ENCODE assay signal across 11 mouse cellular contexts in the genomic region with DNA sequence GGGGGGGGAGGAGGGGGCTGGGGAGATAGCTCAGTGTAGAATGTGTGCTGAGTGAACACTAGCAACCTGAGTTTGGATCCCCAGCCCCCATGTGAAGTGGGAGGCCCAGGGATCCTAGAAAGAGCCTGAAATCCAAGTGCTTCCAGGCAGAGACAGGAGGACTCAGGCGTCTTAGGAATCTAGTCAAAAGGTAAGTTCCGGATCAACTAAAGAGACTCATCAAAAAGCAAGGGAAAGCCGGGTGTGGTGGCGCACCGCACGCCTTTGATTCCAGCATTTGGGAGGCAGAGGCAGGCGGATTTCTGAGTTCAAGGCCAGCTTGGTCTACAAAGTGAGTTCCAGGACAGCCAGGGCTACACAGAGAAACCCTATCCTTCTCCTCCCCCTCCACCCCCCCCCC. TPM values are rescaled to one million over a fixed set of nuclear protein-coding genes. Genes with fewer than 3 reads are reported as not detected.
A peak's percentile ranks its signal among the peaks of the same experiment; 100 is the strongest.
DNase-seq lines count a peak whose midpoint lies in the region; ATAC-seq lines count a peak whose summit lies in the region.
"Had no signal": no experiment of that assay in that cellular context is flagged by ENCODE, and none has a peak within 500 bp of the region (broad histone marks: within the 10 kb centered on the region; RNA-seq: fewer than 3 reads in every experiment).

No protein-coding gene starts in this region.

- H3K4me1 ChIP-seq in heart, embryonic 15.5 days (replicated peaks): peaks cover 19% of the 10 kb centered on the region
- peaks cover 23% of the 10 kb centered on the region for H3K4me1 ChIP-seq in embryonic facial prominence, embryonic 10.5 days
- peaks cover 27% of the 10 kb centered on the region for H3K4me1 ChIP-seq in hindbrain, embryonic 13.5 days (replicated peaks)
- H3K4me1 ChIP-seq in midbrain, embryonic 12.5 days: peaks cover 20% of the 10 kb centered on the region

- H3K9ac ChIP-seq in heart, embryonic 15.5 days: no peak overlapping the region
- H3K9ac ChIP-seq in hindbrain, embryonic 13.5 days: no peak overlapping the region
- no peak overlapping the region for H3K9ac ChIP-seq in midbrain, embryonic 12.5 days (replicated peaks)

- H3K4me3 ChIP-seq in heart, embryonic 15.5 days: peak overlapping the region; percentile 68; the same call in 1 of the 2 replicates
- peak overlapping the region; percentile 92 for H3K4me3 ChIP-seq in embryonic facial prominence, embryonic 10.5 days
- peak overlapping the region; percentile 96 for H3K4me3 ChIP-seq in hindbrain, embryonic 13.5 days
- peak overlapping the region; percentile 91; the same call in 1 of the 2 replicates for H3K4me3 ChIP-seq in midbrain, embryonic 12.5 days

- H3K27me3 ChIP-seq in heart, embryonic 15.5 days: no peaks in the 10 kb centered on the region
- H3K27me3 ChIP-seq in embryonic facial prominence, embryonic 10.5 days (replicated peaks; ENCODE audit: low read depth, poor library complexity, severe bottlenecking): no peaks in the 10 kb centered on the region
- no peaks in the 10 kb centered on the region for H3K27me3 ChIP-seq in hindbrain, embryonic 13.5 days
- H3K27me3 ChIP-seq in midbrain, embryonic 12.5 days: no peaks in the 10 kb centered on the region

- H3K36me3 ChIP-seq in heart, embryonic 15.5 days: no peaks in the 10 kb centered on the region
- H3K36me3 ChIP-seq in embryonic facial prominence, embryonic 10.5 days (replicated peaks): peaks cover 5% of the 10 kb centered on the region; the same call in 1 of the 2 replicates
- H3K36me3 ChIP-seq in hindbrain, embryonic 13.5 days: no peaks in the 10 kb centered on the region
- H3K36me3 ChIP-seq in midbrain, embryonic 12.5 days: no peaks in the 10 kb centered on the region

- H3K9me3 ChIP-seq in heart, embryonic 15.5 days (replicated peaks): no peaks in the 10 kb centered on the region
- H3K9me3 ChIP-seq in embryonic facial prominence, embryonic 10.5 days: no peaks in the 10 kb centered on the region
- H3K9me3 ChIP-seq in hindbrain, embryonic 13.5 days: no peaks in the 10 kb centered on the region
- H3K9me3 ChIP-seq in midbrain, embryonic 12.5 days: no peaks in the 10 kb centered on the region

- WGBS in heart, embryonic 15.5 days: 80% methylated on average over 7 of the region's 7 CpGs
- 85% methylated on average over 7 of the region's 7 CpGs for WGBS in embryonic facial prominence, embryonic 10.5 days
- WGBS in hindbrain, embryonic 13.5 days: 87% methylated on average over 7 of the region's 7 CpGs
- WGBS in midbrain, embryonic 12.5 days: 78% methylated on average over 7 of the region's 7 CpGs

- peak overlapping the region; percentile 94 for H3K4me2 ChIP-seq in heart, embryonic 15.5 days
- H3K4me2 ChIP-seq in hindbrain, embryonic 13.5 days: peak overlapping the region; percentile 99
- H3K4me2 ChIP-seq in midbrain, embryonic 12.5 days (replicated peaks): peak overlapping the region; percentile 98

- intact Hi-C loops in heart, postnatal 14 days (cut with DNase I): loop anchor here (5.0 kb wide), 1 partner anchor 223 kb away; no protein-coding TSS in a partner anchor
- intact Hi-C loops in left cerebral cortex, postnatal 25 days (cut with DNase I): no loop called here

- no peak for DNase-seq in heart, postnatal 14 days
- no peak for DNase-seq in embryonic facial prominence, embryonic 10.5 days (ENCODE audit: low spot score)
- no peak for DNase-seq in urinary bladder, adult 2 months (ENCODE audit: low spot score)
- no peak for DNase-seq in adrenal gland, postnatal 25 days
- DNase-seq in left cerebral cortex, postnatal 25 days (ENCODE audit: low spot score in 2 of 2): no peak

- H3K27ac ChIP-seq in heart, embryonic 15.5 days: no peak overlapping the region
- H3K27ac ChIP-seq in embryonic facial prominence, embryonic 10.5 days (replicated peaks): no peak overlapping the region
- no peak overlapping the region for H3K27ac ChIP-seq in hindbrain, embryonic 13.5 days
- H3K27ac ChIP-seq in midbrain, embryonic 12.5 days (replicated peaks): no peak overlapping the region

- no peak for ATAC-seq in heart, embryonic 15.5 days (replicated peaks; ENCODE audit: insufficient number of reproducible peaks, insufficient read depth, low FRiP score, low read depth)
- ATAC-seq in hindbrain, embryonic 13.5 days (ENCODE audit: low FRiP score): no peak
- ATAC-seq in midbrain, embryonic 12.5 days (ENCODE audit: low FRiP score, low read depth): no peak

RNA-seq across cellular contexts. Expression of a gene that starts 1.8 kb away (rescaled TPM):
- polyA plus RNA-seq in heart, embryonic 15.5 days (2015; fragmentation: Nextera tagmentation; extraction: Ambion mirVana): 6.7 and 8.6 TPM in 2 replicates
- 10 to 100 TPM; 37.8 to 39.9 TPM for total RNA-seq in heart, postnatal 14 days (2021)
- polyA plus RNA-seq in embryonic facial prominence, embryonic 10.5 days (2016; fragmentation: Nextera tagmentation; extraction: Ambion mirVana): 12.1 and 12.3 TPM in 2 replicates
- polyA plus RNA-seq in hindbrain, embryonic 13.5 days (2015; fragmentation: Nextera tagmentation; extraction: Ambion mirVana): 11.8 and 13.0 TPM in 2 replicates
- 20.9 and 24.1 TPM in 2 replicates for polyA plus RNA-seq in midbrain, embryonic 12.5 days (2016; fragmentation: Nextera tagmentation; extraction: Ambion mirVana)
- 37.3 and 38.1 TPM in 2 replicates for polyA plus RNA-seq in urinary bladder, adult 2 months (2012; rRNA removed)
- 33.7 and 37.5 TPM in 2 replicates for total RNA-seq in adrenal gland, postnatal 25 days (2021)
- 10 to 100 TPM; 28.0 to 31.4 TPM for total RNA-seq in left cerebral cortex, postnatal 25 days (2021)

RNA-seq across cellular contexts. Expression of a gene that starts 19.0 kb away (rescaled TPM):
- polyA plus RNA-seq in heart, embryonic 15.5 days (2015; fragmentation: Nextera tagmentation; extraction: Ambion mirVana): 81.5 and 100 TPM in 2 replicates
- 10 to 100 TPM; 81.0 to 81.7 TPM for total RNA-seq in heart, postnatal 14 days (2021)
- polyA plus RNA-seq in embryonic facial prominence, embryonic 10.5 days (2016; fragmentation: Nextera tagmentation; extraction: Ambion mirVana): 75.2 and 76.8 TPM in 2 replicates
- polyA plus RNA-seq in hindbrain, embryonic 13.5 days (2015; fragmentation: Nextera tagmentation; extraction: Ambion mirVana): 106 and 110 TPM in 2 replicates
- polyA plus RNA-seq in midbrain, embryonic 12.5 days (2016; fragmentation: Nextera tagmentation; extraction: Ambion mirVana): 79.1 and 82.2 TPM in 2 replicates
- 144 and 173 TPM in 2 replicates for polyA plus RNA-seq in urinary bladder, adult 2 months (2012; rRNA removed)
- total RNA-seq in adrenal gland, postnatal 25 days (2021): 99.0 and 138 TPM in 2 replicates
- 10 to 100 TPM; 71.4 to 72.6 TPM for total RNA-seq in left cerebral cortex, postnatal 25 days (2021)

RNA-seq across cellular contexts. Expression of a gene that starts 20.8 kb away (rescaled TPM):
- polyA plus RNA-seq in heart, embryonic 15.5 days (2015; fragmentation: Nextera tagmentation; extraction: Ambion mirVana): 14.9 and 20.0 TPM in 2 replicates
- 10 to 100 TPM; 15.7 to 16.4 TPM for total RNA-seq in heart, postnatal 14 days (2021)
- polyA plus RNA-seq in embryonic facial prominence, embryonic 10.5 days (2016; fragmentation: Nextera tagmentation; extraction: Ambion mirVana): 8.3 and 9.9 TPM in 2 replicates
- 6.1 and 6.2 TPM in 2 replicates for polyA plus RNA-seq in hindbrain, embryonic 13.5 days (2015; fragmentation: Nextera tagmentation; extraction: Ambion mirVana)
- polyA plus RNA-seq in midbrain, embryonic 12.5 days (2016; fragmentation: Nextera tagmentation; extraction: Ambion mirVana): 5.7 and 6.2 TPM in 2 replicates
- polyA plus RNA-seq in urinary bladder, adult 2 months (2012; rRNA removed): 19.4 and 22.4 TPM in 2 replicates
- total RNA-seq in adrenal gland, postnatal 25 days (2021): 23.7 and 32.1 TPM in 2 replicates
- 1 to 10 TPM; 5.4 to 7.3 TPM for total RNA-seq in left cerebral cortex, postnatal 25 days (2021)

RNA-seq across cellular contexts. Expression of a gene that starts 36.7 kb away (rescaled TPM):
- 1.1 and 2.6 TPM in 2 replicates for polyA plus RNA-seq in heart, embryonic 15.5 days (2015; fragmentation: Nextera tagmentation; extraction: Ambion mirVana)
- total RNA-seq in heart, postnatal 14 days (2021): under 1 TPM; 0.24 to 0.29 TPM
- 9.3 and 9.8 TPM in 2 replicates for polyA plus RNA-seq in embryonic facial prominence, embryonic 10.5 days (2016; fragmentation: Nextera tagmentation; extraction: Ambion mirVana)
- polyA plus RNA-seq in hindbrain, embryonic 13.5 days (2015; fragmentation: Nextera tagmentation; extraction: Ambion mirVana): 2.4 and 2.5 TPM in 2 replicates
- 5.0 and 5.7 TPM in 2 replicates for polyA plus RNA-seq in midbrain, embryonic 12.5 days (2016; fragmentation: Nextera tagmentation; extraction: Ambion mirVana)
- 1.4 and 1.6 TPM in 2 replicates for polyA plus RNA-seq in urinary bladder, adult 2 months (2012; rRNA removed)
- 1.3 and 2.6 TPM in 2 replicates for total RNA-seq in adrenal gland, postnatal 25 days (2021)
- total RNA-seq in left cerebral cortex, postnatal 25 days (2021): 1 to 10 TPM; 3.3 to 3.8 TPM

RNA-seq across cellular contexts. Expression of a gene that starts 44.9 kb away (rescaled TPM):
- polyA plus RNA-seq in heart, embryonic 15.5 days (2015; fragmentation: Nextera tagmentation; extraction: Ambion mirVana): 0.11 and 0.25 TPM in 2 replicates
- under 1 TPM in 1 of 2 experiments, not detected in 1; 0.22 TPM for total RNA-seq in heart, postnatal 14 days (2021)
- not detected in 2 replicates for polyA plus RNA-seq in embryonic facial prominence, embryonic 10.5 days (2016; fragmentation: Nextera tagmentation; extraction: Ambion mirVana)
- not detected in 2 replicates for polyA plus RNA-seq in hindbrain, embryonic 13.5 days (2015; fragmentation: Nextera tagmentation; extraction: Ambion mirVana)
- polyA plus RNA-seq in midbrain, embryonic 12.5 days (2016; fragmentation: Nextera tagmentation; extraction: Ambion mirVana): not detected in 2 replicates
- 0.16 and 0.40 TPM in 2 replicates for polyA plus RNA-seq in urinary bladder, adult 2 months (2012; rRNA removed)
- total RNA-seq in adrenal gland, postnatal 25 days (2021): not detected in 2 replicates
- not detected for total RNA-seq in left cerebral cortex, postnatal 25 days (2021)
- total RNA-seq: adrenal gland, postnatal 4 days; hematopoietic stem cell, adult 5-6 weeks had no signal
- polyA plus RNA-seq: small intestine, adult 2 months had no signal
